Comparison of ENCODE assay signal across 23 mouse cellular contexts in the genomic region with DNA sequence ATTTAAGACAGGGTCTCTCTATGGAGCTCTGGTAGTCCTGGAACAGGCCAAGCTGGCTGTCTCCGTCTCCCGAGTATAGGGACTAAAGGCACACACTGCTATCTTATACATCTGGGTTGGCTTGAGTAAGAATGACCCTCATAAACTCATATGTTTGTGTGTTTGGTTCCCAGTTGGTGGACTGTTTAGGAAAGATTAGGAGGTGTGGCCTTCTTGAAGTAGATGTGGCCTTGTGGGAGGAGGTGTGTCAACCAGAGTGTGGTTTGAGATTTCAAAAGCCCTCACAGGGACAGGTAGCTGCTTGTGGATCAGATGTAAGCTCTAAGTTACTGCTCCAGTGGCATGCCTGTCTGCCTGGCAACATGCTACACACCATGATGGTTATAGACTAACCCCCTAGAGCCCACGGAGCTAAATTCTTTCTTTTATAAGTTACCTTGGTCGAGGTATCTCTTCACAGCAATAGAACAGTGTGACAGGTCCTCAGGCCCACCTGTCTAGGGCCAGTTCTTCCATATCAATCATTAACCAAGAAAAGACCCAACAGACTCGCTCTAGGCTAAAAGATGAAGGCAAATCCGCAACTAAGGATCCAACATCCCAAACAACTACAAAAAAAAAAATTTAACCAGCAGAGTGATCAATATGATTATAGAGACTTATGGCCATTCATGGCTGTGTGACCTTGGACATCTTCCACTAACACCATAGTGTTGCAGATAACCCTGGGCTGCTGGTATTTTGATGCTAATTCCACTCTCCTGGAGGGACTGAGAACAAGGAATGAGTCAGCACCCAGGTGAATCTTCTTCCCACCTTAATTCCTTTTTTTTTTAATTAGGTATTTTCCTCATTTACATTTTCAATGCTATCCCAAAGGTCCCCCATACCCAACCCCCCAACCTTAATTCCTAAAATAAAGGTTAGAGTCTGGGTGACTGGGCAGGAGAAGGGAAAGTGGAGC. TPM values are rescaled to one million over a fixed set of nuclear protein-coding genes. Genes with fewer than 3 reads are reported as not detected.
DNase-seq lines count a peak whose midpoint lies in the region; ATAC-seq and TF ChIP-seq lines count a peak whose summit lies in the region.
"Had no signal": no experiment of that assay in that cellular context is flagged by ENCODE, and none has a peak within 500 bp of the region (broad histone marks: within the 10 kb centered on the region; RNA-seq: fewer than 3 reads in every experiment).

No protein-coding gene starts in this region.

- no peak overlapping the region for H3K4me3 ChIP-seq in stomach, embryonic 15.5 days (replicated peaks)
- H3K4me3 ChIP-seq in stomach, postnatal 0 days (ENCODE audit: low read depth, low read length) = no peak overlapping the region
- H3K4me3 ChIP-seq in liver, embryonic 15.5 days (replicated peaks) = no peak overlapping the region
- H3K4me3 ChIP-seq: embryonic facial prominence, embryonic 10.5 days; forebrain, embryonic 12.5 days; gastrocnemius, adult 2 months; hindbrain, embryonic 10.5 days; intestine, embryonic 15.5 days; neural tube, embryonic 15.5 days had no signal

- no peaks in the 10 kb centered on the region for H3K4me1 ChIP-seq in stomach, embryonic 15.5 days
- H3K4me1 ChIP-seq in stomach, postnatal 0 days (replicated peaks; ENCODE audit: control insufficient read depth, insufficient read depth) = no peaks in the 10 kb centered on the region
- H3K4me1 ChIP-seq in liver, embryonic 15.5 days (replicated peaks) = peaks cover 83% of the 10 kb centered on the region
- H3K4me1 ChIP-seq: embryonic facial prominence, embryonic 10.5 days; forebrain, embryonic 12.5 days; hindbrain, embryonic 10.5 days; intestine, embryonic 15.5 days; neural tube, embryonic 15.5 days had no signal

- ATAC-seq in stomach, embryonic 15.5 days (ENCODE audit: insufficient read depth, low FRiP score, low read depth) = peak; percentile 66; the same call in 1 of the 2 replicates
- no peak for ATAC-seq in stomach, postnatal 0 days (ENCODE audit: low FRiP score, low TSS enrichment)
- ATAC-seq in erythroblast, adult 5-6 weeks (replicated peaks; ENCODE audit: low FRiP score, poor library complexity, severe bottlenecking) = peak; percentile 75
- peak; percentile 74 for ATAC-seq in liver, embryonic 15.5 days (ENCODE audit: insufficient read depth)
- ATAC-seq: hindbrain, embryonic 16.5 days; intestine, embryonic 15.5 days had no signal

- no peak for TF ChIP-seq CTCF in stomach, postnatal 0 days (IDR thresholded peaks at IDR 0.05; ENCODE audit: low read depth)

- TF ChIP-seq EP300 in stomach, postnatal 0 days (optimal IDR thresholded peaks at IDR 0.05) = no peak

- H3K4me2 ChIP-seq in stomach, embryonic 15.5 days = no peak overlapping the region
- H3K4me2 ChIP-seq in stomach, postnatal 0 days (replicated peaks; ENCODE audit: low read depth) = no peak overlapping the region
- peak overlapping the region; percentile 47 for H3K4me2 ChIP-seq in liver, embryonic 15.5 days
- H3K4me2 ChIP-seq: forebrain, embryonic 12.5 days; intestine, embryonic 15.5 days; midbrain, embryonic 11.5 days; neural tube, embryonic 15.5 days had no signal

- WGBS in stomach, embryonic 15.5 days = 79% methylated on average over 6 of the region's 6 CpGs
- 79% methylated on average over 6 of the region's 6 CpGs for WGBS in stomach, postnatal 0 days
- WGBS in liver, embryonic 15.5 days (ENCODE audit: insufficient replicate concordance) = 68% methylated on average over 6 of the region's 6 CpGs

- H3K27me3 ChIP-seq in stomach, embryonic 15.5 days (replicated peaks) = no peaks in the 10 kb centered on the region
- no peaks in the 10 kb centered on the region for H3K27me3 ChIP-seq in stomach, postnatal 0 days (ENCODE audit: control insufficient read depth, insufficient read depth, low read length)
- no peaks in the 10 kb centered on the region for H3K27me3 ChIP-seq in liver, embryonic 15.5 days
- H3K27me3 ChIP-seq: forebrain, embryonic 12.5 days; intestine, embryonic 15.5 days; neural tube, embryonic 15.5 days had no signal

- no peaks in the 10 kb centered on the region for H3K36me3 ChIP-seq in stomach, embryonic 15.5 days
- H3K36me3 ChIP-seq in stomach, postnatal 0 days (ENCODE audit: control insufficient read depth, insufficient read depth, low read length) = no peaks in the 10 kb centered on the region
- H3K36me3 ChIP-seq in liver, embryonic 15.5 days (replicated peaks) = 0 out of 2 replicates have a peak, but pooled peaks cover 2% of the 10 kb centered on the region
- H3K36me3 ChIP-seq: intestine, embryonic 15.5 days; neural tube, embryonic 15.5 days had no signal

- H3K9me3 ChIP-seq in stomach, embryonic 15.5 days = no peaks in the 10 kb centered on the region
- H3K9me3 ChIP-seq in stomach, postnatal 0 days (ENCODE audit: control insufficient read depth, low read length) = no peaks in the 10 kb centered on the region
- no peaks in the 10 kb centered on the region for H3K9me3 ChIP-seq in liver, embryonic 15.5 days (replicated peaks)
- H3K9me3 ChIP-seq: embryonic facial prominence, embryonic 10.5 days; forebrain, embryonic 12.5 days; intestine, embryonic 15.5 days; neural tube, embryonic 15.5 days had no signal

- H3K27ac ChIP-seq in stomach, embryonic 15.5 days = no peak overlapping the region
- no peak overlapping the region for H3K27ac ChIP-seq in stomach, postnatal 0 days (replicated peaks)
- H3K27ac ChIP-seq in liver, embryonic 15.5 days (replicated peaks) = peak overlapping the region; percentile 96
- H3K27ac ChIP-seq: embryonic facial prominence, embryonic 10.5 days; forebrain, embryonic 12.5 days; gastrocnemius, adult 2 months; hindbrain, embryonic 10.5 days; intestine, embryonic 15.5 days; neural tube, embryonic 15.5 days had no signal

- DNase-seq in stomach, postnatal 0 days (ENCODE audit: low spot score) = no peak
- no peak for DNase-seq in left cerebral cortex, adult 8-10 months (ENCODE audit: low spot score in 2 of 2)
- no peak for DNase-seq in ovary, postnatal 10 days (ENCODE audit: low spot score)
- DNase-seq in urinary bladder, postnatal 14 days (ENCODE audit: low spot score) = no peak
- DNase-seq: adrenal gland, postnatal 36 days; cerebellum, adult 11 months; cerebellum, adult 9-11 months; gastrocnemius, adult 2 months; kidney, adult 8-10 months; kidney, postnatal 10 days; lung, adult 18-20 months; lung, postnatal 10 days; thymus, postnatal 4 days had no signal

- no peak overlapping the region for H3K9ac ChIP-seq in stomach, embryonic 15.5 days
- H3K9ac ChIP-seq in stomach, postnatal 0 days (ENCODE audit: low read length) = no peak overlapping the region
- 0 out of 2 replicates have a peak overlapping the region, but pooled peaks have one; percentile 2 for H3K9ac ChIP-seq in liver, embryonic 15.5 days
- H3K9ac ChIP-seq: forebrain, embryonic 12.5 days; intestine, embryonic 15.5 days; neural tube, embryonic 15.5 days had no signal

RNA-seq across cellular contexts. Expression of a gene that starts 9.1 kb away (rescaled TPM):
- 33.9 and 34.8 TPM in 2 replicates for polyA plus RNA-seq in stomach, embryonic 15.5 days (2015; fragmentation: Nextera tagmentation; extraction: Ambion mirVana)
- 11.4 and 12.2 TPM in 2 replicates for polyA plus RNA-seq in stomach, postnatal 0 days (2015; fragmentation: Nextera tagmentation; extraction: Ambion mirVana)
- 1.5 and 5.2 TPM in 2 replicates for total RNA-seq in erythroblast, adult 5-6 weeks (2015; ENCODE audit: low replicate concordance)
- 2.0 and 3.2 TPM in 2 replicates for total RNA-seq in erythroblast, adult 5-6 weeks (2017; ENCODE audit: low replicate concordance)
- 6.3 and 6.8 TPM in 2 replicates for polyA plus RNA-seq in liver, embryonic 15.5 days (2015; fragmentation: Nextera tagmentation; extraction: Ambion mirVana)
- 10 to 100 TPM; 18.2 to 21.2 (median 21.0) TPM for total RNA-seq in left cerebral cortex, adult 8-10 months (2022)

RNA-seq across cellular contexts. Expression of a gene that starts 9.1 kb away (rescaled TPM):
- 17.7 and 19.2 TPM in 2 replicates for polyA plus RNA-seq in stomach, embryonic 15.5 days (2015; fragmentation: Nextera tagmentation; extraction: Ambion mirVana)
- 7.0 and 7.9 TPM in 2 replicates for polyA plus RNA-seq in stomach, postnatal 0 days (2015; fragmentation: Nextera tagmentation; extraction: Ambion mirVana)
- total RNA-seq in erythroblast, adult 5-6 weeks (2015; ENCODE audit: low replicate concordance) = 189 and 204 TPM in 2 replicates
- 179 and 191 TPM in 2 replicates for total RNA-seq in erythroblast, adult 5-6 weeks (2017; ENCODE audit: low replicate concordance)
- 9.4 and 9.7 TPM in 2 replicates for polyA plus RNA-seq in liver, embryonic 15.5 days (2015; fragmentation: Nextera tagmentation; extraction: Ambion mirVana)
- 1 to 10 TPM; 3.1 to 7.1 (median 5.4) TPM for total RNA-seq in left cerebral cortex, adult 8-10 months (2022)

RNA-seq across cellular contexts. Expression of a gene that starts 15.1 kb away (rescaled TPM):
- 18.6 and 31.0 TPM in 2 replicates for polyA plus RNA-seq in stomach, embryonic 15.5 days (2015; fragmentation: Nextera tagmentation; extraction: Ambion mirVana)
- polyA plus RNA-seq in stomach, postnatal 0 days (2015; fragmentation: Nextera tagmentation; extraction: Ambion mirVana) = 11.7 and 15.9 TPM in 2 replicates
- 6.5 and 9.8 TPM in 2 replicates for total RNA-seq in erythroblast, adult 5-6 weeks (2015; ENCODE audit: low replicate concordance)
- 16.2 and 61.5 TPM in 2 replicates for total RNA-seq in erythroblast, adult 5-6 weeks (2017; ENCODE audit: low replicate concordance)
- polyA plus RNA-seq in liver, embryonic 15.5 days (2015; fragmentation: Nextera tagmentation; extraction: Ambion mirVana) = 67.8 and 89.3 TPM in 2 replicates
- total RNA-seq in left cerebral cortex, adult 8-10 months (2022) = 10 to 100 TPM in 2 of 4 experiments, 1 to 10 TPM in 2; 1.9 to 21.6 (median 9.2) TPM

RNA-seq across cellular contexts. Expression of a gene that starts 15.5 kb away (rescaled TPM):
- 24.3 and 24.4 TPM in 2 replicates for polyA plus RNA-seq in stomach, embryonic 15.5 days (2015; fragmentation: Nextera tagmentation; extraction: Ambion mirVana)
- 11.7 and 12.1 TPM in 2 replicates for polyA plus RNA-seq in stomach, postnatal 0 days (2015; fragmentation: Nextera tagmentation; extraction: Ambion mirVana)
- 8.1 and 23.0 TPM in 2 replicates for total RNA-seq in erythroblast, adult 5-6 weeks (2015; ENCODE audit: low replicate concordance)
- 77.5 and 122 TPM in 2 replicates for total RNA-seq in erythroblast, adult 5-6 weeks (2017; ENCODE audit: low replicate concordance)
- polyA plus RNA-seq in liver, embryonic 15.5 days (2015; fragmentation: Nextera tagmentation; extraction: Ambion mirVana) = 17.1 and 18.2 TPM in 2 replicates
- 100 to 1,000 TPM in 2 of 4 experiments, 10 to 100 TPM in 2; 89.4 to 105 (median 96.9) TPM for total RNA-seq in left cerebral cortex, adult 8-10 months (2022)

RNA-seq across cellular contexts. Expression of a gene that starts 20.3 kb away (rescaled TPM):
- 57.9 and 63.1 TPM in 2 replicates for polyA plus RNA-seq in stomach, embryonic 15.5 days (2015; fragmentation: Nextera tagmentation; extraction: Ambion mirVana)
- 27.3 and 29.6 TPM in 2 replicates for polyA plus RNA-seq in stomach, postnatal 0 days (2015; fragmentation: Nextera tagmentation; extraction: Ambion mirVana)
- total RNA-seq in erythroblast, adult 5-6 weeks (2015; ENCODE audit: low replicate concordance) = 1.7 TPM in 1 of 2 replicates, not detected in the other
- 0.70 TPM in 1 of 2 replicates, not detected in the other for total RNA-seq in erythroblast, adult 5-6 weeks (2017; ENCODE audit: low replicate concordance)
- 13.8 and 15.0 TPM in 2 replicates for polyA plus RNA-seq in liver, embryonic 15.5 days (2015; fragmentation: Nextera tagmentation; extraction: Ambion mirVana)
- total RNA-seq in left cerebral cortex, adult 8-10 months (2022) = 10 to 100 TPM; 49.5 to 55.5 (median 53.6) TPM
